Mouse (Mus musculus): Measurements from ENCODE around the gene Rnf227.
A peak's percentile ranks its signal among the peaks of the same experiment; 100 is the strongest.

GRCm38 (mm10) chr11:69331929-69332405, 8.3 kb upstream of the Rnf227 start:
- TF ChIP-seq CTCF (IDR thresholded peaks at IDR 0.05; ENCODE audit: borderline replicate concordance, insufficient read depth, low read depth, low read length), result no peak
- TF ChIP-seq POLR2A (IDR thresholded peaks at IDR 0.05; ENCODE audit: borderline replicate concordance, insufficient read depth, low read length), result peak; percentile 94

Data from cerebellum, adult 2 months (tissue).